Mouse (Mus musculus) limb, embryonic 14.5 days (tissue): Measurements from ENCODE around the gene Chn2. TPM values are rescaled to one million over a fixed set of nuclear protein-coding genes. Genes with fewer than 3 reads are reported as not detected.

Experiments used
- ATAC-seq: fragments of 200-750 bp; cut with Nextera tagmentation; 2 replicates; pipeline ENCODE4 v1.8.0; 2017; ENCODE audit warnings: low read depth, moderate number of reproducible peaks, moderate TSS enrichment; ENCODE audit not compliant: low FRiP score
- DNase-seq: peaks from one replicate; pipeline ENCODE4 v3.0.0-alpha.2; 2015; ENCODE audit warnings: low spot score
- H3K27ac ChIP-seq: fragments of 300-500 bp; sonication (generic); replicated peaks from 2 replicates; pipeline ENCODE4 v1.5.1; 2014; ENCODE audit warnings: low read depth, mild to moderate bottlenecking, low read length, moderate library complexity, mixed read lengths
- H3K27me3 ChIP-seq: fragments of 300-500 bp; sonication (generic); 2 replicates; pipeline ENCODE4 v1.6.1; 2014; ENCODE audit warnings: low read length, mixed read lengths; ENCODE audit not compliant: control insufficient read depth, insufficient read depth
- H3K36me3 ChIP-seq: fragments of 300-500 bp; sonication (generic); 2 replicates; pipeline ENCODE4 v1.6.1; 2014; ENCODE audit warnings: mild to moderate bottlenecking, low read length, moderate library complexity, mixed read lengths; ENCODE audit not compliant: control insufficient read depth, insufficient read depth
- H3K4me1 ChIP-seq: fragments of 300-500 bp; sonication (generic); 2 replicates; pipeline ENCODE4 v1.6.1; 2014; ENCODE audit warnings: antibody characterized with exemption, low read length, mixed read lengths; ENCODE audit not compliant: control insufficient read depth, insufficient read depth
- H3K4me2 ChIP-seq: fragments of 300-500 bp; sonication (generic); replicated peaks from 2 replicates; pipeline ENCODE4 v1.6.1; 2014; ENCODE audit warnings: low read depth, mild to moderate bottlenecking, low read length, moderate library complexity; ENCODE audit not compliant: severe bottlenecking
- H3K4me3 ChIP-seq: fragments of 300-500 bp; sonication (generic); replicated peaks from 2 replicates; pipeline ENCODE4 v1.5.1; 2014; ENCODE audit warnings: low read length
- H3K9ac ChIP-seq: fragments of 300-500 bp; sonication (generic); 2 replicates; pipeline ENCODE4 v1.6.1; 2014; ENCODE audit warnings: mild to moderate bottlenecking, low read depth, low read length, moderate library complexity; ENCODE audit not compliant: severe bottlenecking
- H3K9me3 ChIP-seq: fragments of 300-500 bp; sonication (generic); 2 replicates; pipeline ENCODE4 v1.6.1; 2016; ENCODE audit warnings: low read length; ENCODE audit not compliant: control insufficient read depth
- POLR2A ChIP-seq: fragments of 200-500 bp; IDR thresholded peaks from 2 replicates; pipeline ENCODE4 v1.8.0; 2012; ENCODE audit warnings: inconsistent platforms, mild to moderate bottlenecking, moderate library complexity, borderline replicate concordance; ENCODE audit not compliant: insufficient read depth, insufficient read length; ENCODE audit errors: extremely low read depth
- WGBS: fragments of 180-500 bp; shearing (Covaris S2); extraction: QIAGEN DNeasy Blood & Tissue Kit; methylation state at CpG from one replicate; pipeline ENCODE4 v1.1.7; 2014; 5-methylcytosine and 5-hydroxymethylcytosine counted together
- polyA plus RNA-seq, 2 experiments: library from polyadenylated mRNA; depleted of rRNA in 1 of 2; stranded (reverse) in 1 of 2; unstranded in 1 of 2; fragments of >200 nt; fragmentation: Nextera tagmentation in 1 of 2; extraction: Ambion mirVana in 1 of 2; gene quantifications; 2 replicates each; pipeline versions ENCODE4 v1.2.1 to v1.2.3; 2012 to 2014

The Chn2 gene
- polyA plus RNA-seq, 2 experiments, result 11.5 to 14.3 TPM

- no peak for ATAC-seq
- whole genome bisulfite sequencing, result 22% methylated on average over 3 of the region's 3 CpGs
- no peak for TF ChIP-seq POLR2A
- H3K27ac ChIP-seq, result no peak overlapping the region
- H3K4me1 ChIP-seq, result 0 out of 2 replicates have a peak, but pooled peaks cover 2% of the 10 kb centered on the region
- H3K9ac ChIP-seq, result no peak overlapping the region
- DNase-seq, result no peak
- H3K27me3 ChIP-seq, result no peaks in the 10 kb centered on the region
- no peak overlapping the region for H3K4me2 ChIP-seq
- no peaks in the 10 kb centered on the region for H3K36me3 ChIP-seq
- no peak overlapping the region for H3K4me3 ChIP-seq
- no peaks in the 10 kb centered on the region for H3K9me3 ChIP-seq
Observed at GRCm38 (mm10) chr6:54158317-54158716, 119.0 kb downstream of the Chn2 start.

- H3K4me2 ChIP-seq, result no peak overlapping the region
- no peaks in the 10 kb centered on the region for H3K9me3 ChIP-seq
- H3K36me3 ChIP-seq, result no peaks in the 10 kb centered on the region
- no peak overlapping the region for H3K9ac ChIP-seq
- no peak for DNase-seq
- no peak overlapping the region for H3K27ac ChIP-seq
- ATAC-seq, result no peak
- H3K4me3 ChIP-seq, result no peak overlapping the region
- 79% methylated on average over 3 of the region's 3 CpGs for WGBS
- no peaks in the 10 kb centered on the region for H3K27me3 ChIP-seq
- no peak for TF ChIP-seq POLR2A
- H3K4me1 ChIP-seq, result 0 out of 2 replicates have a peak, but pooled peaks cover 2% of the 10 kb centered on the region
Observed at GRCm38 (mm10) chr6:54160677-54161076, 121.3 kb downstream of the Chn2 start.

- Histone ChIP-seq H3K4me3 (no peak overlapping the region), H3K4me1 (0 out of 2 replicates have a peak, but pooled peaks cover 2% of the 10 kb centered on the region), H3K36me3 (no peaks in the 10 kb centered on the region), H3K9me3 (no peaks in the 10 kb centered on the region), H3K9ac (no peak overlapping the region), H3K4me2 (no peak overlapping the region), H3K27me3 (no peaks in the 10 kb centered on the region), H3K27ac (no peak overlapping the region)
- ATAC-seq (no peak), DNase-seq (no peak)
- 82% methylated on average over 3 of the region's 3 CpGs for WGBS
- TF ChIP-seq POLR2A, result no peak
Observed at GRCm38 (mm10) chr6:54161246-54161645, 121.9 kb downstream of the Chn2 start.

GRCm38 (mm10) chr6:54162321-54162720, 123.0 kb downstream of the Chn2 start:
- Histone ChIP-seq H3K27me3 (no peaks in the 10 kb centered on the region), H3K9me3 (no peaks in the 10 kb centered on the region), H3K4me3 (no peak overlapping the region), H3K27ac (no peak overlapping the region), H3K4me1 (0 out of 2 replicates have a peak, but pooled peaks cover 2% of the 10 kb centered on the region), H3K36me3 (no peaks in the 10 kb centered on the region), H3K9ac (no peak overlapping the region), H3K4me2 (no peak overlapping the region)
- ATAC-seq (no peak), DNase-seq (no peak)
- no peak for TF ChIP-seq POLR2A
- 68% methylated on average over 5 of the region's 5 CpGs for WGBS

GRCm38 (mm10) chr6:54162786-54163185, 123.4 kb downstream of the Chn2 start:
- 75% methylated on average over 9 of the region's 9 CpGs for WGBS
- H3K4me2 ChIP-seq, result no peak overlapping the region
- DNase-seq, result no peak
- no peak for ATAC-seq
- no peak overlapping the region for H3K9ac ChIP-seq
- TF ChIP-seq POLR2A, result no peak
- no peaks in the 10 kb centered on the region for H3K27me3 ChIP-seq
- no peaks in the 10 kb centered on the region for H3K9me3 ChIP-seq
- no peaks in the 10 kb centered on the region for H3K36me3 ChIP-seq
- H3K4me1 ChIP-seq, result 0 out of 2 replicates have a peak, but pooled peaks cover 2% of the 10 kb centered on the region
- H3K4me3 ChIP-seq, result no peak overlapping the region
- no peak overlapping the region for H3K27ac ChIP-seq

GRCm38 (mm10) chr6:54163702-54164101, 124.3 kb downstream of the Chn2 start:
- no peak for TF ChIP-seq POLR2A
- H3K4me2 ChIP-seq, result no peak overlapping the region
- DNase-seq, result no peak
- no peak overlapping the region for H3K9ac ChIP-seq
- no peak overlapping the region for H3K4me3 ChIP-seq
- no peaks in the 10 kb centered on the region for H3K4me1 ChIP-seq
- H3K27ac ChIP-seq, result no peak overlapping the region
- H3K27me3 ChIP-seq, result no peaks in the 10 kb centered on the region
- no peaks in the 10 kb centered on the region for H3K9me3 ChIP-seq
- ATAC-seq, result no peak
- no peaks in the 10 kb centered on the region for H3K36me3 ChIP-seq
